Mouse (Mus musculus): ENCODE results near the gene Akirin2.

Akirin2 gene

DNA sequence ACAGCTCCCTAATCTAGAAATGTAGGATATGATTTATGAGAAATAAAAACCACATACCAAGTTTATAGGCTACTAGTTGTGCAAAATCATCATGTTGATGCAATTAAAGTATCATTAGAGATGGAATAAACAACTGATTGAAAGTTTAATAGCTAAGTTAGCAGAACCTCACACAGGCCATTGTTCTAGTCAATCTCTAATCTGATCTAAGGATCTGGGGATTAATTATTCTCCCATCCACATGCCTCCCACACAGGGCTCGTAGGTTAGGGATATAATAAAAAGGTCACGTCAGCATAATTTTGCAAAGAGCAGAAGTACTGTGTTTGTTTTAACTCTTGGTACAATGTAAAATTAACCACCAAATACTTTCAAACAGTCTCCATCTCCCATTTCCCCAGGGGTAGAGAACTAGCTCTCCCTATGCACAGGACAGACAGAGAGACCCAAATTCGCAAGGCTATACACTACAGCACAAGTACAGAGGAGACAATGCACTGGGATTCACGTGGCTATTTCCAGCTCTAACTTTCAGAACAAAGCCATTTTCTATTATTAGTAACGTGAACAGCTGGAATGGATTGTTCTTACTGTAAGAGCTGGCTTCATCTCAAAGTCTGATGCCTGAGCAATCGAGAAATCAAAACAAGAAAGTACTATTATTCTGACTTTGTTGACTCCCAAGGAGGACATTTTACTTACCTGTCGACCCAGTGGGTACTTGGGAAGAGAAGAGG, 34.3 kb downstream of the Akirin2 start:
- peak; percentile 13 for DNase-seq (ENCODE audit: low read depth, low spot score)

DNA sequence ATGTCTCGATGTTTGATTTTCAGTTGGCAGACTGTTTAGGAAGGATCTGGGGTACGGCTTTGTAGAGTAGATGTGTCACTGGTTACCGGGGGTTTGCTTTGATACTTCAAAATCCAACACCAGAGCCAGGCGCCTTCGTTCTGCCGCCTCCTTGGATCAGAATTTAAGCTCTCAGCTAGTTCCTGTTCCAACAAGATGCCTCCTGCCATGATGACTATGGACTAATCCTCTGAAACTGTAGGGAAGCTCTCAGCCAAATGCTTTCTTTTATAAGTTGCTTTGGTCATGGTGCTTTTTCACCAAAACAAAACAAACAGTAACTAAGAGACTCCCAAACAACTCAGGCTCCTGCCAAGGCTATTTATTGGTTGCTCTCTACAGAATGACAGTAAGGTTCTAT, 52.4 kb downstream of the Akirin2 start:
- DNase-seq (ENCODE audit: low read depth, low spot score): no peak

DNA sequence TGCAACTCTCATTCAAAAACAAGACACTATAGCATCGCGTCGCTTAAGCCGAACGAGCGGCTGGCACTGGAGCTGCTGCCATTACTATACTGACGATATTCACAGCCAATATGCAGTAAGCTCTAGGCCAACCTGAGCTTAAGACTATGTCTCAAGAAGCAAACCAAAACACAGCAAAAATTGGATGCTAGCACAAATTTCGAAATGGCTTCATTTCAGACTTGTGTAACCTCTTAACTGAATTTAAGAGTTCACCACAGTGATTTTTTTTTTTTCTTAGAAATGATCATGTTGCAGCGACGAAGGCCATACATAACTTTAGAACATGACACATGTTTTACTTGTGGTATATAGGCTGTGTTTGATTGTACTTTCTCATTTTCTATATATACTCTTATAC, 55.9 kb downstream of the Akirin2 start:
- no peak for DNase-seq (ENCODE audit: low read depth, low spot score)

DNA sequence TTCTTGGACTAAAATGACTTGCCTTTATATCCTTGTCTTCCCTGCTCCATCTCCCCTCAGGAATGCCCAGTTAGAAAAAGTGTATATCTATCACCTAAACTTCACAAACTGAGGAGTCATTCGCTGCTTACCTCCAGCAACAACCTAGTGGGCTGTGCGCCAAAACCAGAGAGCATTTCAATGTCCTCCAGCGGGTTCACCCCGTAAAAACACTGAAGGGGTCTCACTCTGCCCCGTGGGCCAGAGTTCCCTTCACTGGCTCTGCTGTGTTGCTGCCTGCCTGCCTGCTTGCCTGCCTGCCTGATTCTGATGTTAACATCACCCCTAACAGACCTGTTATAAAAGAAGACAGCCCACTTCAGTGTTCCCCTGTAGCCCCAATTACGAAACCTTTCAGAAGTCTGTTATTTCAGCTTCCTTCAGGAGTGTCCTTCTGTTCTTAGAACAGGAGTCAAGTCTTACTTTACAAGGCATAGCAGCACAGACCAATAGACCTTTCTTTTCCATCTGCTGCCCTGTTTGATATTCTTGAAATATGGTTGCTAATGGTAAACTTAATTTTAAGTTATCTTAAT, 62.9 kb downstream of the Akirin2 start:
- peak; percentile 25 for DNase-seq (ENCODE audit: low read depth, low spot score)

DNA sequence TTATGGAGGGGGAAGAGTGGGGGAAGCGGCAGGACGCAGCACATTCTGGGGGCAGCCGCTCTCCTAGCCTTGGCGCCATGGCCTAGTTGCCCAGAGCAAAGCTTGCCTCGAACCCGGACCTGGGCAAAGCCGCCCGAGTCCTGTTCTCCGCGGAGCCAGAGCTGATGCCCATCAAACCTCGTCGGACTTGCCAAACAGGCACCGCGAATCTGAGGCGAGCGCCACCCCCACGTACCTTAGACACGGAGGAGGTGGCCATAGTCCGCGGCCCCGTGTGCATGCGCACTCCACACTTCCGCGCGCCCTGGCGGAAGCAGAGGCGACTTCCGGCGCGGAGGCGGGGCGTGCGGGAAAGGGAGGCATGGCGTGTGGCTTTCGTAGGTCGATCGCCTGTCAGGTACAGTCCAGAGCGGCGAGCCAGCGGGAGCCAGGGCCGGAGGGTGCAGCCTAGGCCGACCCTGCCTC, 63.9 kb downstream of the Akirin2 start, which contains the start of the genes Orc3 and Rars2:
Orc3 (minus strand) TSS at position 315 of the 465 bp plus-strand sequence.
Rars2 (plus strand) TSS at position 328 of the 465 bp plus-strand sequence.
- peak; percentile 88 for DNase-seq (ENCODE audit: low read depth, low spot score)

DNA sequence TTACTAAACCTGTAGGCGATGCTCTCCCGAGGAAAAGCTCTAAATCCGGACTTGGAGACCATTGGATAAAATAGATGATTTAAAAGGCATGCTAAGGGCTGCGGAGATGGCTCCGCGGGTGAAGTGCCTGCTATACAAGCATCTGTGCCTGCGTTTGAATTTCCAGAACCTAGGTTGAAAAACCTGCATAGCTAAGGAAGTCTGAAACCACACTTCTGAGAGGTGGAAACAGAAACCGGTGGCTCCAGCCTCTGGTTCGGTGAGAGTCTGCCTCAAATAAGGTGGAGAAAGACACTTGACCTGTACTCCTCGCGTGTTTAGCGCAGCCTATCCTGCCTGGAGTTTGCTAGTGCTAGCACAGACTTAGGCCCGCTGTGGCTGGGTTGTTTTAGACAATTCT, 64.6 kb downstream of the Akirin2 start:
- DNase-seq (ENCODE audit: low read depth, low spot score): peak; percentile 26

DNA sequence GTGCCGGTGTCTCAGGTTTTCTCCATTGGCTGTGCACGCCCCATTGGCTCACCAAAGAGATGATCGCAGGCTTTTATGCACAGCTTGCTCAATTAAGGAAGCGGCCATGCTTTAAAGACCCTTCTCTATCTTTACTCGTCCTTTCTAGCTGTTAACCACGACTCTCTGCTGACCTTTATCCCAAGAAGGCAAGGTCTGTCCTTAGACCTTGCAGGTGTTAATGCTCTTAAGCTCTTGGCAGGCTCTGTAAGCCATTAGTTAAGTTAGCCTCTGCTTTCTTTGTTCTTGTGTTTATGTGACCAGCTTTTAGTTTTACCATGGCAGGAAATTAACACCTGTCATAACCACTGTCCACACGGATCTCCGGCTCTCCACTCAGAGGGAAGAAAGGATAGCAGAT, 65.4 kb downstream of the Akirin2 start:
- DNase-seq (ENCODE audit: low read depth, low spot score): no peak

All from 3T3-L1 (cell line).